Mouse (Mus musculus): ENCODE data around the gene Pagr1a. TPM values are rescaled to one million over a fixed set of nuclear protein-coding genes. Genes with fewer than 3 reads are reported as not detected.

Pagr1a gene
- polyA plus RNA-seq, 1 experiment, result 31.1 TPM

DNA sequence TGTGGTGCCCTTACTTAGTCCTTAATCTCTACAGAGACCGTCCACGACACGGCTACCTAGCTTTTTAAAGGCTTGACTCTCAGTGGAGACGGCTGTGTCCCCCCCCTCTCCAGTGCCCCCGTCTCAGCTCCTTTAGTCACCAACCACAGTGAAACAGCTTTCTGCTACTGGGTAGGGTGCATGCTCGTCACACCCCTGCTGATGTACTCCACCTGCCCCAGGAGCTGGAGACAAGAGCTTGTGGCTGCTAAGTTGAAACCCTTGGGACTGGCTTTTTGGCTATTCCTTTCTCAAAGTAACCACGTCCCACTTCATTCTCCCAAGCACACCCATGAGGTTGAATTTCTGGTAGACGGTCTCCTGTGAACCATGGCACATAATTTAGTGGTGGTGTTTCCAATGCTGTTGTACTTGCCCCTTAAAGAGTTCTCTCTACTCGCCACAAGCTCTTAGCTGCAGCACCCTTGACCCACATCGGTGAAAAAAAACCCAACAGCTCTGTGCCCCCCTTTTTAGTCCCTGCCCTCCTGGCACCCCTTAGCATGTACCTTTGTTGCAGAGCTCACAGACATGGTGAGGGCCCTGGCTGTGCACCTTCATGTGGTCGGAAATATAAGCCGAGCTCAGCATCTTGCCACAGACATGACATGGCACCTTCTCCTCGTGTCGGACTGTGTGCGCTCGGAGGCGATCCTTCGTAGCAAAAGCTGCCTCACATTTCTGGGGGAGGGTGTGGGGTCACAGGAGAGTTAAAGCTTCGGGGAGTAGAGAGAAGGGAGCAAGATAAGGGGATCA, 6.9 kb upstream of the Pagr1a start:
- no peak for TF ChIP-seq GATA1 (IDR thresholded peaks at IDR 0.05; ENCODE audit: low read length)

DNA sequence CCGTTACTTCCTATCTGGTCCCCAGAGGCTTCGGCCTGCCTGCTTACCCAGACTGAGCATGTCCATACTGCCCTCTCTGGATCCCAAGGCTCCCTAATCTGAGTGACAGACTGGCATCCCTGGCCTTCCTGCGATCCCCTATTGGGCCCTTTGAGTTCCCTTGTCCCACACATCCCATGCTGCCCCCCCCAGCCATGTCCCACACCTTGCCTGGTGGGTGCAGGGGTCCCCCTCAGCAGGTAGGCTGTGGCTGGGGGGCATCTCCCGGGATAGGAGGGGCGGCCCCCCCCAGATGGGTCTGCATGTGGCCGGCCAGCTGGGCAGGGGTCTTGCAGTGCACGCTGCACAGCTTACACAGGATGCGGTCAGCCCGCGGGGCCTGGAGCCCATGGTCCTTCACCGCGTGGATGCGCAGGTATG, 6.1 kb upstream of the Pagr1a start:
- no peak for TF ChIP-seq GATA1 (IDR thresholded peaks at IDR 0.05; ENCODE audit: low read length)

DNA sequence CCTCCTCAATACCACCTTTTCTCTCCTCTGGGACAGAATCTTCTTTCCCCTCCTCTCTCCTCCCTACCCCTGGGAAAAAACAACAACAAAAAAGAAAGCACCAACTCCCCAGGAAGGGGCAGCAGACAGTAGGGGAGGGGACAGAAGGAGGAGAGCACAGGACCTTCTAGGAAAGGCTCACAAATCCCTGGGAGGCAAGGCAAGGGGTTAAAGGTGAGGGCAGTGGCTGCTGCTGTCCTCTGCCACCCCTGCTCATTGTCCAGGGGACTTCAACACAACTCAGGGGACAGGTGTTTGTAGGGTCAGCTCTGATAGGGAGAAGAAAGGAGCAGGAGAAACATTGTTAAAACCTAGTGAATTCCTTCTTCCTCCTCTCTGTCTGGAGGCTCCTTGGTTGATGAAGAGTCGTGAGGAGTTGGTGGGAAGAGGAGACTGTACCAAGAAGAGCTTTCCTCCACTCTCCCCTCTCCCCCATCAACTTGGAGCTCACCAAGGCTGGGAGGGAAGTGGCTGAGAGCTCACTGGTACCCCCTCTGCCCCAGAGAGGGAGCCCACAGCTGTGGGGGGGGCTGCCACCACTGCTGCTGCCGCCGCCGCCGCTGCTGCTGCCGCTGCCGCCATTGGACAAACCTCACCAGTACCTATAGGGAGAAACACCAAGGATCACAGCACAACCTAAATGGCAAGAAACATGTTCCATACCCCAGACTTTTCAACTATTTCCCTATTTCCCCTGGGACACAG, 5.5 kb upstream of the Pagr1a start:
- no peak for TF ChIP-seq GATA1 (IDR thresholded peaks at IDR 0.05; ENCODE audit: low read length)

DNA sequence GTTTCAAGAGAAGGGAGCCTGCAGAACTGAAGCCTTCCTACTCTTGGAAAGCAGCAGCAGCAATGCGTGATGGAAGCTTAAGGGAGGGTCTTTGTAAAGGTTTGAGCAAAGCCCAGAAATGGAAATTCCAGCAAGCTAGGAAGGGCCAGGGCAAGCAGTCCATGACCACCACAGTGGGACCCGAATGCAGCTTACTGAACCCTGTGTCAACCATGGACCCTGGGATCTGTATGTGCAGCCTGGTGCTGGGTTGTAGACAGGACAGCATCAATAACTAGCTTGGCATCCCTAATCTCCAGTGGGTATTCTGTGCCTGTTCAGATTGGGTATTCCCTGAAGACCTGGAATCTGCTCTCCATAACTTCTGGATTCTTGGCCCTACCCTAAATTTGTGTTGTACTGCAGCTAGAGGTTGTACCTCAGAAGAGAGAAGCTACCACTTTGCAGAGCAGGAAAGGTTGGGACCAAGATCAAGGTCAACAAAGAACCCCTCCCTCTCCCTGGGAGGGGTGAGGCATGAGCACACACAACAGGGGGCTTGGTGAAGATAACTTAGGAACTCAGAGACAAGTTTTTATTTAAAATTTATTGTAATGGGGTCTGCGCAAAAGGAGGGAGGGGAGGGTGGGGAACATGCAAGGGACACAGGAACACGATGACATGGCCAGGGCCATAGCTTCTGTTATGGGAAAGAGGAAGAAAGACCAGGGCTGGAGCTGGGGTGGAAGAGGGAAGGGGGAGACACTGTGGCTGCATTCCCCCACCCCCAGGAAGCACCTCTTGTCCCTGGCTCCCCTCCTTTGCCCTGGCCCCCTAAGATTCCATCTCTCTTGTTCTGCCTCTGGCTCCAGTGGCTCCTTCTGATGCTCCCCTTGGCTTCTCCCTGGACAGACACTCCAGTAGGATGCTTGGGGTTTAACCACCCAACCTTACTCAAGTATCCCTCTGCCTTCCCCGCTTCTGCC, 4.7 kb upstream of the Pagr1a start:
- TF ChIP-seq GATA1 (IDR thresholded peaks at IDR 0.05; ENCODE audit: low read length), result no peak

DNA sequence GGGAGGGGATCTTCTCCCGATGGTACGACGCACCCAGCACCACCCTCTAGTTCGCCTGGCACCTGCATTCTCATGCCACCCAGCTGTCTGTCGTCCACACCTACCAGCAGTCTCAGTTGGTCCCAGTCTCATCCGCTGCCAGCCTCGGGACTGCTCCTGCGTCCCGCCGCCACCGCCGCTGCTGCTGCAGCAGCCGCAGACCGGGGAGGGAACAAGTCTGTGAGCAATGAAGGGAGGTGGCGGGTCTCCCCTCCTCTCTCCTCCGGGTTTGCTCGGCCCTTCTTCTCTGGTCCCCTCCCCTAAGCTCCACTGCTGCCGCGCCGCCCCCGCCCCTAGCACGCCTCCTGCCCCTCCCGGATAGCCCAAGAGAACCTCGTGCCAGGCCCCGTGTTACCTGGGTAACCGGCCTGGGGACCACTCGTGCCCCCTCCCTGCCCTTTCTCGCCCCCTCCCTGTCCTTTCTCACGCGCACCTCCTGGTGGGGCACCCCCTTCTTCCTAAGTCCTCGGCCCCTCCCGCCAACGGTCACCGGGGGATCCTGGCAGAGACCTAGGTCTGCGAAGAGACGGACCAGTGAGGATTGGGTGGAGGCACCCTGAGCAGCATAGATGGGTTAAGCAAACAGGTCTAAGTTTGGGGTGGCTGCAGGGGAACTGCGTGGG, 3.9 kb upstream of the Pagr1a start, which contains the start of the genes Gm42742 and Prrt2:
Gm42742 (minus strand) TSS at position 197 of the 662 bp plus-strand sequence.
Prrt2 (minus strand) TSS at position 311 of the 662 bp plus-strand sequence.
- TF ChIP-seq GATA1 (IDR thresholded peaks at IDR 0.05; ENCODE audit: low read length), result no peak

DNA sequence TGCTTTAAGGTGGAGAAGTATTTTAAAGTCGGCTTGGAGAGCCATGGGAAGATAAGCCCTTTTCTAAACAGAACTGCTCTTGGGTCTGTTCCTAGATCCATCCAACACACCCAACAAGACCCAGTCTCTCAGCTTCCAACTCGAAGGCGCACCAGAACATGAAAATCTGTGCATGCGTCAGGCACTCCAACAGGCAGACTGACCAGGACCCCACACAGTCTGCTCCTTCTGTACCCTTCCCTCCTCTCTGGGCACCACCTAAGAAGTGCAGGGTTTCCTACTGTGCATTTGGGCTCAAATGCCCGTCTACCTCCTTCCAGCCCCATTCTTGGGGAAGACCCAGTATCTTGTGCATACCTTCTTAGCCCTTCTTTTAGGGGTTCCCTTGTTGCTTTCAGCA, 3.3 kb upstream of the Pagr1a start:
- TF ChIP-seq GATA1 (IDR thresholded peaks at IDR 0.05; ENCODE audit: low read length), result no peak

DNA sequence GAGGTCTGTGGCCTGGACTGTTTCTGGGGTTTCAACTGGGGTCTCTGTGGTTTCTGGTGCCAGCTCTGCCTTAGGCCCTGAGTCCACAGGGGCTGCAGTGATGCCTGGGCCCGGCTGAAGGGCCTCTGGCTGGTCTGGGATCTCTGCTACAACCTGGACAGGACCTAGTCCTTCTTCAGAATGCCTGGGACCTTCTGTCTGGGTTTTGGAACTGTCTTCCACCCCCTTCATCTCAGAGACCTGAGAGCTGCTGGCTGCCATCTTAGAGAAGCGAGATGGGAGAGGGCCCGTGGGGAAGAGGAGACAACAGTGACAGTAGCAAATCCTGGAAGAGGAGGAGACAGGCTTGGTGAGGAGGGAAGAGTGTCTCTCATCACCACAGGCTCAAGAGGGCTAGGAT, 2.9 kb upstream of the Pagr1a start:
- TF ChIP-seq GATA1 (IDR thresholded peaks at IDR 0.05; ENCODE audit: low read length), result no peak

DNA sequence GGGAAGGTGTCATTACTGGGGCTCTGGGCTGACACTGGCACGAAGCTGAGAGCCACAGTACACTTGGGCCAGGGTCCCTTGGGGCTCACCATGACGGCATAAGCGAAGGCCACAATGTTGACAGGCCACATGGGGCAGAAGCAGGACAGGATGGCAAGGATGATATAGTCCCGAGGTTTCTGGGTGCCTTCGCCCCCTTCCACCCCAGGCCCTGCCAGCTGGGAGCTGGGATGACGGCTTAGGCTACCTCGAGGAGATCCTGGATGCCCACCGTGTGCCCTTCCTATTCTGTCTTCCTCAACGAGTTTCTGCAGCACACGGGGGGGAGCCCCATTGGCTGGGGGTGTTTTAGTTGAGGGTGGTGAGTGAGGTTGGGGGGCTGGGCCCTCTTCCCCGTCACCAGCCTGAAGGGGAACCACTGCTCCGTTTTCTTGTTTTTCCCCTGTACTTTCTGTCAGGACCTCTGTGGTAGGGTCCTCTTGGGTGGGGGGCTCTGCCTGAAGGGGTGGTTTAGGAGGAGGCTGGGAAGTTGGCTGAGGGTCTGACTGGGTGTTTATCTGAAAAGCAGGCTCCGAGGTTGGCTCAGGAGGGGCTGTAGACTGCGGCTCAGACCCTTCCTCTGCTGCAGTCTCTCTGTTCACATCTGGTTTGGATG, 2.3 kb upstream of the Pagr1a start:
- no peak for TF ChIP-seq GATA1 (IDR thresholded peaks at IDR 0.05; ENCODE audit: low read length)

DNA sequence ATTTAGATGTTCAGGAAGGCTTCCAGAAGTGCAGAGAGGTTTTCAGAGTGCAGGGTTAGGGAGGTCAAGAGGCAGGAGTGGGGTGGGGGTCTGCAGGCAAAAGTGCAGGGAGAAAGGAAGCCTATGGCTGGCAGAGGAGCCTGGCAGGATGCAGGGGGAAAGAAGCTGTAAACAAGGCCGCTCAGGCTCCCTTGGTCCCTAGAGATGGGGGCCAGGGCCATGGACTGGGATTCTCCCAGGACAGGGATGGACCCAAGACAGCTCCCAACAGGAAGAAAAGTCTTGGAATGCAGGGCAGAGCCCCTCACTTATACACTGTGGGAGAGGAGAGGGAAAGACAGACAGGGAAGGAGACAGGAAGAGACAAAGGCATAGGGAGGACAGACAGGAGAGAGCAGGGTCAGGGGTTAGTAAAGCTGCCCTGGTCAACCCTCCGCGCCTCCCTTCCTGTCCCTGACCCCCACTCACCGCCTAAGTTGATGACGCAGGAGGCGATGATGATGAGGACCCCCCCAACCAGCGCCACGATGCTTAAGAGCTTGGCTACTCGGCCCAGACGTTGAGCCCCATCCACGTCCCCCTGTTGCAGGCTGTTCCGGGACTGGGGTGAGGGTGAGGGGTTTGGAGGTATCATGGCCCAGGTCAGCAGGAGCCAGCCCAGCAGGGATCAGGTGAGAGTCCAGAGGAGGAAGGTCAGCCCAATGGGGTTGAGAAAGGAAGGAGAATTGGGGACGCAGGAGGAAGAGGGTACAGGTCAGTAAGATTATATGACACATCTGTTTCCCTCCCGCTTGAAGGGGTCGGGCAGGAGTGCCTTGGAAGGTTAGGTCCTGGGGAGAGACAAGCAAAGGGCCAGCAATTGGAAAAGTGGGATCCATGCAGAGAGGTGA, 1.5 kb upstream of the Pagr1a start:
- TF ChIP-seq GATA1 (IDR thresholded peaks at IDR 0.05; ENCODE audit: low read length), result no peak

DNA sequence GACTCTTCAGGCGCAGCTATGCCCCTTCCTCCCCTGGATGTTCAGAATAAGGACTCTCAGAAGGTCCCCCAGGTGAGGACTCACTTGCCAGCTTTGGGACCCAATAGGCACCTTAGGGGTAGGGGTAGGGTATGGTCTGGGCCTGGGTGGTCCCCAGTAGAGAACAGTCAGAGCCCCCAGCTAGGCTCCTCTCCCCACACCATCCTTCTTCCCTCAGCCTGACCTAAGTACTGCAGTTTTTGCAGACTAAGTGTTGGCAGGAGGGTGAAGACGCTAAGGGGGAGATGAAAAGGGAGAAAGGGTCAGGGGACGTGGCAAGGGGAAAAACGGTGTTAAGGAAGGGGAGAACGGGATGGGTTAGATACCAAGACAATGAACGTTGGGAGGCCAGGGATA, 796 bp upstream of the Pagr1a start:
- TF ChIP-seq GATA1 (IDR thresholded peaks at IDR 0.05; ENCODE audit: low read length), result no peak

DNA sequence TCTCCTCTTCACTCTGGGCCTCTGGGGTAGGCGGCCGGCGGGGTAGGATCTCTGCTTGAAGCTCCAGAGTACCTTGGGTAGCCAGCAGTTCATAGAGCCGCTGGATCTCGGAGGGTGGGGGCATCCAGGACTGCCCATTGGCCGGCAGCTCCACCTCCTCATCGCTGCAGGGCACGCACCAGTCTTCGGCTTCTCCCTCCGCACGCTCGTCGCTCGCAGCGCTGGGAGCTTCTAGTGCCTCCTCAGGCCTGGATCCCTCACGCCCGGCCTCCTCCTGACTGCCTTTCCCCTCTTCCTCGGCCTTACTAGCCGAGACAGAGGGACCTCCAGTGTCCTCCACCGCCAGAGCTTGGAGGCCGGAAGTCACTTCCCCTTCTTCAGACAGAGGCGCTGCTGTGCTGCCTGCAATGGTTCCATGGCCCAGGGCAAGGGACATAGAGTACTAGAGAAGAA, 640 bp downstream of the Pagr1a start:
- no peak for TF ChIP-seq GATA1 (IDR thresholded peaks at IDR 0.05; ENCODE audit: low read length)

DNA sequence TGATC, 869 bp downstream of the Pagr1a start, which contains the start of gene Pagr1b:
Pagr1b (minus strand) TSS at position 4 of the 5 bp plus-strand sequence.
- TF ChIP-seq GATA1 (IDR thresholded peaks at IDR 0.05; ENCODE audit: low read length), result no peak

DNA sequence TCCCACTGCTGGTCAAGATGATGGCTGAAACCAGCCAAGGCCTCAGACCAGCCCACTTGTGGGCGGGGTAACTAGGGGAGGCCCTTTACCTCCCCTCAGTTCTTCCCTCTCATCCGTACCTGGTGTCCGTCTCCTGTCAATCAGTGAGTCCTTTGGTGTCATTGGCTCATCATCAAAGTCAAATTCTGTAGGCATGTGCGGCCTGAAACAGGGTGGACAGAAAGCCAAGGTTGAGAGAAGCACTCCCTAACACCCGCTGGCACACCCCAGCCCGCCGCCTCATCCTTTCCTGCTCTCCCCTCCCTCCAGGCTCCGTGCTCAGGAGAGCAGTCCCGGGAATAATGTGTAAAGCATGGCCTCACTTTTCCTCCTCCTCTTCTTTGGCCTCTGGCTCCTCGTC, 1.1 kb downstream of the Pagr1a start:
- TF ChIP-seq GATA1 (IDR thresholded peaks at IDR 0.05; ENCODE audit: low read length), result no peak

DNA sequence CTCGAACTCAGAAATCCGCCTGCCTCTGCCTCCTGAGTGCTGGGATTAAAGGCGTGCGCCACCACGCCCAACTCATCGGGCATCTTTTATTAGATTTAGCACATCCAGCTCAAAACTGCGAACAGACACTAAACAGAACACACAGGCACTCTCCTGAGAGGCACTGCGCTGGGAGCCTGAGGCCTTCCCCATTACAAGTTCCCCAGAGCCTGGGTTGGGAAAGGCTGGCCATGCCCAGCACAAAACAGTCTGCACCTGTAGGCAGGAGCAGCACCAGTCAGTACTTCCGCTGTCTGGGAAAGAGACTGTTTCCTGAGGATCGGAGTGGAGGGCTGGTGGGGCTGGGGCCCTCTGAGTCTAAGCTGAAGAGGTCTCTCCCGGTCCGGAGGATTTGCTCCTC, 2.2 kb downstream of the Pagr1a start:
- no peak for TF ChIP-seq GATA1 (IDR thresholded peaks at IDR 0.05; ENCODE audit: low read length)
